Mouse (Mus musculus) lung, postnatal 14 days (tissue): ENCODE data around the gene Serhl.

Experiments used
- DNase-seq: peaks from one replicate; pipeline ENCODE4 v3.0.0; 2021

Gene Serhl

DNA sequence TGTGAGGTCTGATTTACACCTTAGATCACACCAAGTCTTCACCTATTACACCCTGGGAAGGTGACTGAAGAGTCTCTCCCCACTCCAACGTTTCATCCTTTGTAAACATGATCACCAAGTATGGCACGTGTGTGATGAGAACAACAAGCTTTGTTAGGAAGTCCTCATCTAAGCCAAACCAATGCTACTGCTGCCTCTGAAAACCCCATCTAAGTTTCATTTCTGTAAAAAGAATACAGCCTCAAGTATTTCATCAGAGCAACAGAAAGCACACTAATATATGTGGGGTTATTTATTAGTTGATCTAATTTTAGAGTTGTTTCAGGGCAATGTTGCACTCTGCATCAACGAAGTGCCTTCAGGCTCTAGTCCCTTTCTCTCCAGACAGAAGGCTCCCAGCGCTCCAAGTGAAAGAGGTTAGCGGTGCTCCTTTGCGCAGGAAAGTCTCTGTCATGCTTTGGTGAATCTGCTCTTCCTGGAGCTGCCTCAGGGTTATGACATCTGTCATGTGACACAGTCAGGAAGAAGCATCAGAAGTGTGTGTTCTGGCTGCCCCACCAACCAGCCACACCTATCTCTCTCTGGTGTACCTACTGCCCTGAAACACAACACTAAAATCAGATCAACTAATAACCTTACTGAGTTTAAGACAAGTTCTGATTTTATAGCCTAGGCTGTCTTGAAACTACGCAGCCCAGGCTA is 40.4 kb downstream of the Serhl start:
- DNase-seq = no peak

DNA sequence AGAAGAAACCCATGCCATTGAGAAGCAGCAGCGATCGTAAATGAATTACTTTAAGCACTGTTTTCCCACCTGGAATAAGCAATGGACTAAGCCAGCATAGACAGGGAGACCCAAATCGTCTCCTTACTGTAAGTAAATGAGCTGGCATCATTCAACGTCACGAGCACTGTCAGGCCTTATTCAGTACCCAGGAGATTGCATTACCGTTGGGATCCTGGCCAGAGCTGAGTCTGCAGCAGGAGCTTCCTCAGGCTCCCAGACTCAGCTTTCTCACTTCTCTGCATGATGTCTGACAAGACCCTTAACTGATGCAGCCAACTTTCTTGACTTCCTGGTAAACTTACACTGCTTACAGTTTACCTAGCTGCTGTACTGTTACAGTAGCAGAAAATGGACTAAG is 45.4 kb downstream of the Serhl start:
- no peak for DNase-seq

DNA sequence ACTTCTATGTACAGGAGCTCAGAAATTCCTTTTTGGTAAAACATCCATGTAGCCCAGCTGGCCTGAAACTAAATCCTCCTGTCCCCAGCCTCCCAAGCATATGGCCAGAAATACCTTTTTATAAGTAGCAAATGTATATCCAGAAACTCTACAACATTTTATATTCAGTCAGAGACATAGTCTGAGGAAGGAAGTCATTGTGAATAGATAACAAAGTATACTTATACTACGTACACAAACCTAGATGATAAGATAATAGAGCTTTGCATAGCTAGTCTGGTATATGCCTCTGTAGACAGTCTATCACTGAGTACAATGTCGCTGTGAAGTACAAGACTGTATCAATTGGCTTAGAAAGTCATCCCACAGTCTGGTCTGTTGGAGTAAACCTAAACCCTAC is 46.3 kb downstream of the Serhl start:
- DNase-seq = no peak

DNA sequence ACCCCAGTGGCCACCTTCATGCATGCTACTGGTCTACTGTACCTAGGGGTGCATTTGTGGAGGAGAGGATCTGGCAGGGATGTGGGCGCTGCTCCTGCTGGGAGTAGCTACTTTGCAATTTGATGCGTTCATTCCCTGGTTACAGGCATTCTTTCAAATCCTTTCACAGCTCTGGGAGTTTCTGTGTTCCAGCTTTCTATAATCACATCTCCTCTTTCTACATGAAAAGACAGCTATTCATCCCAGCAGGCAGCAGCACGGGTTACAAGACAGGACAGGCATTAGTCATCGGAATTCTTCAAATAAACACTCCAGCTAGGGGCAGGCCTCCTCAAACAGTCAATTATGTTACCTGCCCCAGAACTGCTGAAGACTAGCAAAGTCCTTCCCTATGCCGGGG is 53.6 kb downstream of the Serhl start:
- DNase-seq = no peak

DNA sequence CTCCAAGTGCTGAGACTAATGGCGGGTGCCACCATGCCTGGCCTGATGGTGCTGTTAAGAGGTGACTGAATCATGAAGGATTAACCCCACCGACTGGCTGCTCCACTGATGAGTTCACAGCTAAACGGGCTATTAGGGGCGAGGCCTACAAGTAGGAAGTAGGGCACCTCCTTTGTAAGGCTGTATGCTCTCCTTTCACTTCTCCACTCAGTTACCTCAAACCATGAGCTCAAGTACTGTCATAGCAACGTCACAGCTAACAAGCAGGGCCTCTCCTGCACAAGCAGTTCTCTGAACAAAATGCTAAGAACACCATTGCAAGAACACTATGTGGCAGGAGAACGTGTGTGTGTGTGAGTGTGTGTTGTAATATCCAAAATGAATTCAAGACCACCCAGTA is 56.2 kb downstream of the Serhl start:
- DNase-seq = no peak

DNA sequence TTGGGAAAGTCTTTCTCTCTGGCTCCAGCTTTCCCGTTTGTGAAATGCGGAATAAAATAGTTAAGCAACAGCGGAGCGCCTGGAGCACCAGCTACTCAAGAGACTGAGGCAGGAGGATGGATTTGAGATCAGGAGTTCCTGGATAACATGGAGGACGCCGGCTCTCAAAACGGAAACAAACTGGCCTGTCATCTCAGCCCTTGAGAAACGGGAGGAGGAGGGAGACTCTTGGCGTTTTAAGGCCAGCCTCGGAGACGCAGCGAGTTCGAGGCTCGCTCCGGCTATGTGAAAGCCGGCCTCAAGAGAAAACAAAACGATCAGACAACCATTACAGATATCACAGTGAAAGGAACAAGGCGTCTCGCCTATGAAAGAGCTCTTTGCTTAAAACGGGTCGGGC is 59.1 kb downstream of the Serhl start:
- DNase-seq = peak; percentile 23

DNA sequence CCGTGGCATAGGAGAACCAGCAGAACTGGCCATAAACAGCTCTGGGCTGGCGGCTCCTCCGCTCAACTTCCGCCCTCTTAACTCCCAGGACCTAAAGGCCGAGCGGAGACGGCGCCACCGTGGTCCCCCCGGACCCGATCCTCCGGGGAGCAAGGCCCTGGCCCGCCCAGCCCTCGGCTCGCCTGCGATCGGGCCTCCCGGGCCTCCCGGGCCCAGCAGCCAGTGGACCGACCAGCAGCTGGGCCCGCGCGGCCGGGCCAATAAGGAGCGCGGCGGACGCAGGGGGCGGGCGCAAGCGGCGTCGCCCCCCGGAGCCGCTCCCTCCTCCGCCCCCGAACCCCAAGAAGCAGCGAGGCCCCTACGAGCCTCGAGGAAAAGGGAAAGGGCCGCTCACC is 59.5 kb downstream of the Serhl start:
- no peak for DNase-seq

DNA sequence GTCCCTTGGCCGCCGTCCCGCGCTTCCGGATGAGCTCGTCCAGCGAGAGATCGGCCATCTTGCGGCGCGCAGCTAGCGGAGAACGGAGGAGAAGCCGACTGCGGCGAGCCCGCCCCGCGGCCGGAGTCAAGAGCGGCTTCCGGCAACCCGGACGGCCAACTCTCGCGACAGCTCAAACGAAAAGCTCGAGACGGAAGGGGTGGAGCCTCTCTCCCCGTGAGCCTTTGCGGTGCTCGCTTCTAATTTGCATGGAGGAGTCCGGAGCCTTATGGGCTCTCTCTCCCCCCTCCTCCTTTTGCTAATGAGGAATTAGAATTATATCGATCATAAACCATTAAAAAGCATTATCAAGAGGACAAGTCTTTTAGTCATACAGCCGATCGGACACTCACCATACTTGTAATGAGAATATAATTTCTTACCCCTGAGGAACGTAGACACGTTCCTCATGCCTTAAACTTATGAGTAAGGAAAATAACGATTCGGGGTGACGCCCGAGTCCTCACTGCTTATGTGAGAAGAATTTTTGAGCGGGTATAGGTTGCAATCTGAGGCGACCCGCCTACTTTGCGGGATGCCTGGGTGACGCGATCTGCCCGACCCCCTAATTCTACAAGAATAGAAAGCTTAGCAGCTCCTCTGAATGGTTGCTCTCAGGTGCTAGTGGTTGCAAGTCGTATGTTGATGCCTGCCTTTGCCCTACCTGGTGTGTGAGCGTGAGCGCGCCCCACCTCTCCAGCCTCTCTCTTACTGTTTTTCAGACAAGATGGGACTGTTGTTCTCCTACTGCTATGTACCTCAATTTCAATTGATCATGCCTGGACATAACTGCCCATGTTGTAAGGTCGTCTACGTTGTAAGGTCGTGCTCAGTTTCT is 60.1 kb downstream of the Serhl start, which contains the start of gene Poldip3:
Gene Poldip3 (minus strand): TSS at position 189 of the 877 bp plus-strand sequence.
- peak; percentile 99 for DNase-seq

DNA sequence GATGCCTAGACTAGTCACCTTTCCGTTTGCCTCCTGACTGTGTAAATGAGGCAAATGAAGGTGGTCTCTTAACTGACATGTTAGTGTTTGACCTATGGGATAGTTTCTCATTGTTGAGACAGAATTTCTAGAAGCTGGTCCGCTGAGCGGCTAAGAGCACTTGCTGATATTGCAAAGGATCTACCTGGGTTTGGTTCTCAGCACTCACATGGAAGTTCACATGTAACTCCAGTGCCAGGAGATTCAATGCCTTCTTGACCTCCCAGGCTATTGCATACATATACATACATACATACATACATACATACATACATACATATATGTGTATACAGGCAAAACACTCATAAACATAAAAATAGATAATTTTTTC is 60.8 kb downstream of the Serhl start:
- DNase-seq = no peak

DNA sequence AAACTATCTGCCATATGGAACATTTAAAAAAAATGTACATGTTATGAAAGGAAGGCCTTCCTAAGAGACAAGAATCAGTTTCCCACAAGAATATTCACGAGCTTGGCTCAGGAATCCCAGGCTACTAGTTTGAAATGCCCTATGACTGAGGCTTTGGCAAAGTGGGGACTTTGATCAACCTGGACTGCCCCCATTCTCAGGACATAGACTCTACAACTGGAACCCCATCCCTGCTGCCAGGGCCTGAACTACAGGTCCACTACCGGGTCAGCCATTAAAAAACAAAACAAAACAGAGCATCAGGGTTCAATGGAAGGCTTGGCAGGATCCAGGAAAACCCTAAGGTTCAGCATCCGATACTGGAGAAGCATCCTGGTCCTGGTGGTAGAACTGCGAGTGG is 61.4 kb downstream of the Serhl start:
- DNase-seq = no peak

DNA sequence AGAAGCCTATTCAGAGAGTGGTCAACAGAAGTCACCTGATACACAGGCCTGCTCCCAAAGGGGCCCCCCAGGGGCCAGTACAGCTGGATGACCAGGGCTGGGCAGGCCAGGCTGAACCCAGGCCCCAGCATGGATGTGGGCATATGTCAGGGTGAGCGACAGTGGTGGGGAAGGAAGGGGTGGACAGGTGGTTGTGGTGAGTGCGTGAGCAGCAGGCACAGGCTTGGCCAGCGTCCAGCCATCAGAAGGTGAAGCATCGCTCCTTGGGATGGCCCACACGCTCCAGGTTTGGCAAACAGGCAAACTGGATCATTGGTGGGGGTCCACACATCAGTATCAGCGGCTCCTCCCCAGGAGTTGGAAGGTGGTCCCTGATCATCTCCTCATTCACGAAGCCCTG is 65.0 kb downstream of the Serhl start:
- no peak for DNase-seq

DNA sequence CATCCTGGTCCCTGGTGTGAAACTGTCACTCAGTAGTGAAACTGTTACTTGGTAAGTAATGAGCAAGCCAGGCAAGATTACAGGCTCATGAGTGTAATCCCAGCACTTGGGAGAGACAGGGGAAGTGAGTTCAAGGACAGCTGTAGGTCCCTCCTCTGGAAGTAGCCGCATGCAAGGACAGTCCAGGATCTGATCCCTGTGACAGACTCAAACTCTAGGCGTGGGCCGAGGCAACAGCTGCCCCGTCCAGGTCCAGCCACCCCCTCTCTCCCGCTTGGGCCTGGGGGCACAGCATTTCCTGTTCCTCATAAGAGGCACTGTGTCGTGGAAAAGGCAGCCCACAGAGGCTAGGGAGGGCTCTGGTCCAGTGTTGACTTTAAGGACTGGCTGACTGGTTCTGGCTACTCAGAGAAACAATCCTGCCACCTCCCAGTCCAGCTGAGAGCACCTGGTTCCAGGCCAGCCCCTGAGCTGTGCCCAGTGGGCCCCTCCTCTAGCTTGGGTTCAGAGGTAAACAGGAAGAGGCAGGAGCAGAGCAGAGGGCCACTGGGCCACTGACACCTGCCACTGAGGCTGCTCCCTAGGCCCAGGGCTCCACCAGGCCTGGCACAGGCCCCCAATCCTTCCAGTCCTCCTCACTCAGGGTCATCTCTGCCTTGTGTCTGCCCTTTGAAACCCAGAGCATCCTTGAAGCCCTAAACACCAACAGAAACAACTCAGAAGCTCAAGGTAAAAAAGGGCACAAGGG is 66.5 kb downstream of the Serhl start:
- DNase-seq = no peak

DNA sequence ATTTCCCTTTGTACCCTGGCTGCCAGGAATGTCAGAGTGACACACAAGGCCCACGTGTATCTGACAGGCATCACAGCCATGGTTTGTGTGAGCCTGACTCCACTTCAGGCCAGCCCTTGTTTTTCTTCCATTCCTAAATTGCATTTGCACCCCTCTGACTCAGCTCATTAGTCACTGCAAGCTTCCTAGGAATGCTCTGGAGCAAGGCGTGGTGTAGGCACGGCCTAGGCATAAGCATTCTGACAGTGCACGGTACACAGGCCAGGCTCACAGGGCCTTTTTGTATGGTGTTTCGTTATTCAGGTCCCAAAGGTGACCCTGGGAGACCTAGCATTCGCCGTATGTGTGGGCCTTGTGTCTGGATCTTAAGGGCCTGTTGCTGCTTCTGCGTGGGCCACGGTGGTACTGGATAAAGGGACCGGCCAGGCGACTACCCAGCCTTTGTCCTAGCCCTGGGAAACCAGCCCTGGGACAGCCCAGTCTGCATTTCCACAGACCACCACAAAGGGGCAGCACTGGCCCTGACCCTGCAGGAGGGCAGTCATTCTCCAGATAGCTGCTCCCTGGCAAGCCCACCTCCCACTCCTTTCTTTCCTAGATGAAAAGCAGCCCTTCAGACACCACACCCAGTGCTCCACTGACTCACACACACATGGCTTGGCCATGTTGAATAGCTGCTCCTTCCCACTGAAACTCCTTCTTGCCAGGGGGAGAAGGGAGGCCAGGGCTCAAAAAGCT is 67.8 kb downstream of the Serhl start:
- DNase-seq = peak; percentile 79

DNA sequence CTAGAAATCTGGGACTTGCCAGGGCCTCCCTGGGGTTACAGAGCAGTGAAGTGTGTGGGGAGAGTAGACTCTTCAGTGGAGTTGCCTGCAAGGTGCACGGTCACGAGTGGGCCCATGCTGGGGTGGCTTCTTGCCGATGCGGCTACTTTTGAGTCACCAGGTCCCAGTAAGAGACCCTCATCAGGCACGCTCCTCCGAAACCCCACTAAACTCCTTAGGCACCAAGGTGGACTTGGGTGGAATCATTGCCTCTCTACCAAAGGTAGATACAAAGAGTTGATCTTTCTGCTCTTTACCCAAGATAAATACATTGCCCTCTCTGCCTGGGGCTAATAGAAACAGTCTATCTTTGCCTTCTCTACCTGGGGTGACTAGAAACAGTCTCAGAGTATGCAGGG is 68.4 kb downstream of the Serhl start:
- DNase-seq = no peak

DNA sequence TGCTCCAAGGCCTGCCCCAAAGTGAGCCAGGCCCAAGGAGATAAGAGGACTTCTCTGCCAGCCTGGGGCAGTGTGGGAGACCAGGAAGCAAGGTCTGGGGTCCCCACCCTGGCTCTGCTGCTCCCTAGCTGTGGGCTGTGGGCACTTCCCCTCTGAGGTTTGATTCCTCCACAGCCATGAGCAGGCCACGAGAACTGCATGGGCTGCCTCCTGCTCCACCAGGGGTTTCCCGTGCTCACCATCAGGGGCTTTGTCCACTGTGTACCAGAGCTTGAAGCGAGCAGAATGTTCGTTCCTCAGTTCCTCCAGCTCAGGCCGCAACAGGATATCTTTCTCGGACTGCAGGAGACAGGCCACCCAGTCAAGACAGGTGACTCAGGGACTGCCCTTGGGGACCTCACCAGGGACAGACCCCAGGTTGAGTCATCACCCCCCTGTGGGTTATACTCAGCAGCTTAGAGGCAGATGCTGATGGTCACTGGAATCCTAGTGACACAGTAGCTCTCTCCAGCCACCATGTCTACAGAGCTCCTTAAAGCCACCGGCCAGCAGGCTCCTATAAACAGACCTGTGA is 69.4 kb downstream of the Serhl start:
- DNase-seq = no peak

DNA sequence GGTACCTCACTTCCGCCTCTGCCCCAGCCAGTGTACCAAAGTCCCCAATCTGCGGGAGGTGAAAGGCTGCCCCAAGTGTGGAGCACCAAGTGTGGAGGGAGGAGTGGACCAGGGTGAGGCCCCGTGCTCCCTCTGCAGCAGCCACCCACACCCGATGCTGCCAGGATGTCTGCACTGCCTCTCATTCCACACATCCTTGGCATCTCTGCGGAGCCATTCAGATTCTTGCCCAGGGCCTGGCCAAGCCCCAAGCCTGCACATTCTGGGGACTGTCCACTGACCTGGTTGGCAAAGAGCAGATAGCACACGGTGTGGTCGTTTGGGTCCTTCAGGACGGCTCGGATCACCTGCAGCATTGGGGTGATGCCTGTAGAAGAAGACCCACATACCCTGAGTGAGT is 70.5 kb downstream of the Serhl start:
- DNase-seq = no peak

DNA sequence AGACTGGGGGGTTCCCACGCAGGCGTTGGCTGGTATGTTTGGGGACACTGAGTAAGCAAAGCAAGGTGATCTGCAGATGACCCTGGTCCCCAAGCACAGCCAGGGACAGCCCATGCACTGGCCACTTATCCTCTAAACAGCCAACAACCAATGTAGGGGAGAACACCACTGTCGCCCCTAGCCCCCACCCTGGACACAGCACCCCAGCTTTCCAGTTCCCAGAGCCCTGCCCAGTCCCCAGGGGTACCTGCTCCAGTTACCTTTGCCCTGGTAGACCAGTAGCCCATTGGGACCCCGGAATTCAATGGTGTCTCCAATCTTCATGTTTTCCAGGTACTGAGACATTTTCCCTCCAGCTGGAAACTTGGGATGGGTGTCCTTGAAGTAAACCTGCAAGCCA is 71.3 kb downstream of the Serhl start:
- no peak for DNase-seq

DNA sequence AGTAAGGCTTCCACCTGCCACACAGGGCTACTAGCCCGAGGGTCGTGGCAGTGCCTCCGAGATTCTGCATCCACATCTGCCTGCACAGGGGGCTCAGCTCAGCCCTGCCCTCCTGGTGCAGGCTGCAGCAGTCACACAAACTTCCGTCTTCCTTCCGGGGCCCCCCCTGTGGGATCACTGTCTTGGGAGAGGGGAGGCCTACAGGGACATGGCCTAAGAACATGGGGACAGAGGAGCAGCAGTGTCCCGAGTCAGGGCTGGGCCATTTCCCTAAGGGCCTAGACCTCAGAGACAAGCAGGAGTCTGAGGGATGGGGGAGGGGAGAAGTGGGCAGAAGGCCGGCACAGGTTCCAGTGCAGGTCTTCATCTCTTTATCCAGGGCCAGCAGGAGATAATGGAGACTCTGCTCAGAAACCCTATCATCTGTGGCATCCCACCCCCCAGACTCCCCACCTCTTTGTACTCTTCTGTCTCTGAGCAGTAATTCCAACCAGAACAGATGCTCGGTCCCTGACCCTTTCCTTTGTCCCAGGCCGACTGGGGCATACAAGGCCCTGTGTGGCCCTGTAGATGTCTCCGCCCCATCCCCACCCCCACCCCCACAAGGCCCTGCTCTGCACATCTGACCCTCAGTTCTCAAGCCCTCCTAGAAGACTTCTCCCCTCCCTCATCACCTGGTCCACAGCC is 71.9 kb downstream of the Serhl start:
- no peak for DNase-seq

DNA sequence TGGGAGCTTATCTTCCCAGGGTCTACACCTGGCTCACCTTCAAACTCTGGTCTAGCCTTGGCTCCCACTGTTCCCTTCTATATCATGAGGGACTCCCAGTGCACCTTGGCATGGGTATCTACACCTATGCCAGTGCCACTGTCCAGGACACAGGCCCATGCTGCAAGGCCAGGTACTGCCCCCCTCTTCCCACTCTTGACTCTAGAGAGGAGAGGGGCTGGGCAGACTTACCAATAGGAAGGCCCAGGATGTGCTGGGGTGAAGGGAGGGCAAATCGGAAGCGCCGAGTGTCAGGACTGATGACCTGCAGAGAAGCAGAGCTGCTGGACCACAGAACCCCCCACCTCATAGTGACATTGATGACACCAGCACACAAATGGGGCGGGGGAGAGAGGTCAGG is 72.7 kb downstream of the Serhl start:
- no peak for DNase-seq

DNA sequence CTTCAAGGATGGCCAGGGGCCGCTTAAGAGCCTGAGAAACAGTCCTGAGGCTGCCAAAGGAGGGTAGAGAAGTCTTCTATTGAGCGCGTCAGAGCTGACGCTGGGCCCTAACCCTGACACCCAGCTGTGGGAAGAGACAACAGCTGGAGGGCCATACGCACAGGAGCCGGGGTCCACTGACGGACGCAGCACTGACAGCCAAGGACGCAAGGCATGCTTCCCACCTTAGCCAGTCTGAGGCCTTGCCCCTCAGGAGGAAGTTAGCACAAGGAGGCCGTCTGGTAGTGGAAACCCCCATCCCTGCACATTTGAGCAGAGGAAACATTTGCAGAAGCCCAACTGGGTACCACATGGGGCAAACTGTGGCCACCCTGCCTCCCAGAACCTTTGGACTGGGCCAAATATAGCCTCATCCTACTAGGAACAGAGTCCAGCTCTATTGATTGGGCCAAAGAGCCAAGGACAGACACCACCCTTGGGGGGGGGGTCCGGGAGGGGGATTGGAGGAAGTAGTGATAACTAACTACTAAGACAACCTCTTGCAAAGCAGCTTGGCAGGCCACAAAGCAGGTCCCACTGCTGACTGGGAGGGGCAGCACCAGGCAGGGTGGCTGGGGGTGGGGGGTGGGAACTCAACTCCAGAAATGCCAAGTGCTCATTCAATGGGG is 73.6 kb downstream of the Serhl start:
- no peak for DNase-seq

DNA sequence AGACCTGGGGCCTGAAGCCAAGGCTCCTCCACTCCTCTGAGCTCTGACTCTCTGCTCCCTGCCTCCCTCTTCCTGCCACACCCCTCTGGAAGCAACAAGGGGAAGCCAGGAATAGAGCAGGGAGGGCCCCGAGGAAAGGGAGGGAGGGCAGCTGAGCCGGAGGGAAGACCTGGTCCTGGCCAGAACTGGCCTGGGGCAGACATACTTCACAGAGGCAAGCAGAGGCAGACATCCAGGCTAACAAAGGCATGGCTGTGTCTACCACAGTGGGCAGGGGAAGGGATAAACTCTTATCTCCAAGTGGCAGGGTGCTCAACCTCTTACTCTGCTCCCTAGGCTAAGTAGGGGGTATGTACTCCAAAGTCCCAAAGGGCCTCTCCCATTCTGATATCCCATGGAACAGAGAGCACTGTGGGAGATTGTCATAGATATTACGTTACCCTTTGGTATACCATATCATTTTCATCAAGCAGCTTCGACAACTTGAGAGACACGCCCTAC is 75.7 kb downstream of the Serhl start:
- DNase-seq = peak; percentile 65
